Mouse (Mus musculus) T-helper 17 cell (primary cell): ENCODE measurements around the gene Vsnl1.

ENCODE experiments used
- in situ Hi-C, 2 experiments: fragments of 300-600 bp; cut with MboI, MseI; formaldehyde crosslinking; loops; 1 replicate in 1 of 2; 2 replicates in 1 of 2; pipeline ENCODE4 v1.15.1; 2025; ENCODE audit warnings: high pct_unique_total_duplicates in 2 of 2

The Vsnl1 gene

DNA sequence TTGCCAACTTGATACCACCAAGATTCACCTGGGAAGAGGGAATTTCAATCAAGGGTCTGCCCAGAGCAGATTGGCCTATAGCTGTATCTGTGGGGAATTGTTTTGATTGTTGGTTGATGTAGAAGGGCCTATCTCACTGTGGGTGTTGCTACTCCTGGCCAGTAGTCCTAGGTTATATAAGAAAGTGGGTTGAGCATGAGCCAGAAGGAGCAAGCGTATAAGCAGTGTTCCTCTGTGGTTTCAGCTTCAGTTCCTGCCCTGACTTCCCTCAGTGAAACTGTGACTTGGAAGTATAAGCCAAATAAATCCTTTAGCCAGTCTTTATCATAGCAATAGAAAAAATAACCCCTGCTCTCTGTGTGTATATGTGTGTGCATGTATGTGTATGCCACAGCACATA lies 51.7 kb downstream of the Vsnl1 start:
- in situ Hi-C loops, result no loop called here

DNA sequence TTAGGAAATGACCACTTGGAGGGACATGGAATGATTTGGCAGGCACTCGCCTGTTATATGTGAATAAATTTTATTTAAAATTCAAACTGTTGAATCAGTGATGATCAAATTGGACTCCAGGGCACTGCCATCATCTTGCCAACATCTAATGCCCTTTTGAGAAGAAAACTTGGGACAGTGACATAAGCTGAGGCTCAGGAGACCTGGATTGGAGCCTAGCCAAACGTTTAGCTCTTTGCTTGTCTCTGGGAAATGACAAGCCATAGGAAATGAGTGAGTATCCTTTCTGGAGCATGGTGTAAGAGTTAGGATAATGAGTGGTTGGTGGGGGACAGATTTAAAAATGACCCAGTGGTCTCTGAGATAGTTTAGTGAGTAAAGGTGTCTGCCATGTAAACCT lies 57.0 kb downstream of the Vsnl1 start:
- in situ Hi-C loops, result no loop called here

DNA sequence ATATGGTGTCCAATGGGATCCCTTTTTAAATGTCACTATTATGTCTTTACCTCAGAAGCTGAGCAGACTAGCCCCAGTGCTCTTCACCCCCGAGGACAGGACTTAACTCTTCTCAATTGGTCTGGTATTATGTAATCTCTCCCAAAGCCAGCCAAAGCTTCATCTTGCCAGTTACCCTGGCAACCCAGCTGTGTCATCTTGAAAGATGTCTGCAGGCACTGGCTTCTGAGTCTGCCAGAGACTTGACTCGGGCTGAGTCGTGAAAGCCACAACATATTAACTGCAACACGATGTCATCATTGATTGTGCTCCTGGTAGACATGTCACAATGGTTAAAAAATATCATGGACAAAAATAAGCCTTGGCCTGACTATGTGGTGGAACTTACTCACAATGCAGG lies 66.4 kb downstream of the Vsnl1 start:
- in situ Hi-C loops, result no loop called here

DNA sequence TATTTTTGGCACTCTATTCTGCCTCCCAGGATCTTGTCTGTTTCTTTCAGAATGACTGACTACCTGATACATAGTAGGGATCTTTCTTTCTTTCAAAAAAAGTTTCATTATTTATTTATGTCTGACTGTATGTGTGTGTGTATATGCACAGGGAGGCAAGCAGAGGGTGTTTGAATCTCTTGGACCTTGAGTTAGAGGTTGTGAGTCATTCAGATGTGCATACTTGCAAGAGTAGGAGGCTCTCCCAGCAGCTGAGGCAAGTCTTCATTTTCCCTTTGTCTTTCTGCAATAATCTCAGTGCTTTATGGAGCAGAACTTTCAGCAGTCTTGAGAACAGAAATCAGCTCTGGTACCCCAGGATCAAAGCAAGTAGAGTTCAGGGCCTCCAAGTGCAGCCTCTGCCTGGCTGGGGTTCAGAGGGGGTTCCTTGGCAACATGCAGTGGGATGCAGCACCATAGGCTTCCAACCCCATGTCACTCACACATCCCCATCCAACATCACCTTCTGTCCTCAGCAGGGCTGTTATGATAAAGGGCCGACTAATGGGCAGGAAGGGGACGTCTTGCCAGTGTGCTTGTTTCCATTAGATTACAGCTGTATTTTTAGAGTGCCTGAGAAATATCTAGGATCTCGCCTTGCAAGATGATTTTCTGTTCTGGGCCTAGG lies 69.2 kb downstream of the Vsnl1 start:
- in situ Hi-C loops, result loop anchor here in 1 of 2 experiments (10.0 kb wide), 1 partner anchor 1608 kb away; no protein-coding TSS in a partner anchor

DNA sequence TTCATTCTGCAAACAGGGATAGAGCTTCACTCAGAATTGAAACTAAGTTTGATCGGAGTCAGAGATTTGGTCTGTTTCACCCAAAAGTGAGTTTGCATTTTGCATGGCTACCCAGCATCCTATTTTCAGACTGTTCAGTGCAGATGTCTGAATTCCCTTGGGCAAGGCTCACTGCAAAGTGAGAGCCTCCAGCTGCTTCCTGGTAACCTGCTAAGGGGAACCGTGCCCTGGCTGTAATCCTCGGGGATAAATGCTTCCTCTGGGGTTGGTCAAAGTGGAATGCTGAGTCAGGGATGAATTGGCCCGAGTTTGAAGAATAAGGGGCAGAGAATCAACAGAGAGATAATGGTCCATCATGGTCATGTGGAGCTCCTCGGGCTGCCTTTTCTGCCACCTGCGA lies 71.5 kb downstream of the Vsnl1 start:
- in situ Hi-C loops, result loop anchor here in 1 of 2 experiments (10.0 kb wide), 1 partner anchor 1610 kb away; no protein-coding TSS in a partner anchor

DNA sequence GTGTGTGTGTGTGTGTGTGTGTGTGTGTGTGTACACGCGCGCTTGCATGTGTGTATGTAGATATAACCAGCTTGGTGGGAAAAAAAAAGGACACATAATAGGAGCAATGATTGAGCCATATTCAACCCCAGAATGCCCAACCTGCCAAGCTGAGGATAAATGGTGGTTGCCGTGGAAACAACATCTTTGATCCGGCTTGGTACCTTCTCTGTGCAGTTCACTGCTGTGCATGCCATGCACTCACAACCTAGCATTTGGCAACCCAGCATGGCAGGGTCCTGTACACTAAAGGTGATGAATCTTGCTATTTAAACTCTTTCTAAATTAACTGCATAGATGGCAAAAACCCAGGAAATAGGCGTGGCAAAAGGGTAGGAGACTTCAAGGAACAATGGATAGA lies 74.0 kb downstream of the Vsnl1 start:
- in situ Hi-C loops, result loop anchor here in 1 of 2 experiments (10.0 kb wide), 1 partner anchor 1612 kb away; no protein-coding TSS in a partner anchor

DNA sequence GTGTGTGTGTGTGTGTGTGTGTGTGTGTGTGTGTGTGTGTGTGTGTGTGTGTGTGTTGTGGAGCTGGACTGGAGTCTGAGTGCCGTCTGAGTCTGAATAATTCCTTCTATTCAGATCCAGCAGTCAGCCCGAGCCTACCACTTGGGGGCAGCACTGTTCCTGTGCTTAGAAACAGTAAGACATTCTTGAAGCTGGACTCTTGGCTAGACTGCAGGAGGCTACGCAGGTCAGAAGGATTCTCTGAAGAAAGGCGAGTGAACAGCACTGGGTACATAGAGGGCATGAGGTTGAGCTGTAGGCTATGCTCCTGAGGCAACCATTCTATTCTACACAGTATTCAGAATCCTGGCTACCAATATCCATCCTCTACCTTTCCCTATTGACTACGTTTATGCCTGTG lies 85.5 kb downstream of the Vsnl1 start:
- in situ Hi-C loops, result loop anchor here in 1 of 2 experiments (10.0 kb wide), 1 partner anchor 794 kb away; no protein-coding TSS in a partner anchor

DNA sequence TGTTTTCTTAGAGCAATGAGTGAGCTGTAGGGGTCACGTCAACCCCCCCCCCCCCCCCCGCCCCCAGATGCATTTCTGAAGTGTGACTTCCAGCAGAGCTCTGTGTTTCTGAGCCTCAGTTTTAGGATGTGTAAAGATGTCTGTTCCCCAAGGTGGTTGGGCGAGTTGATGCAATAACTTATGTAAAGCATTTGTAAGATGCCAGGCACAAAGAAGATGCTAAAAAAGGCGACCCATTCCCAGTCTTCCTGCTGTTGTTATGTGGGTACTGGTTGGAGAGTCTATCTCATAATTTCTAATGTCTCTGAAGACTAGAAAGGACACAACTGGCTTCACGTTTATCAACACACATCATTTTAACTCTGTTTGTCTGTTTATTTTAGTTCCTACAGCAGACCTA lies 86.5 kb downstream of the Vsnl1 start:
- in situ Hi-C loops, result loop anchor here (10.0 kb wide), 3 partner anchors 755 to 975 kb away; no protein-coding TSS in a partner anchor

DNA sequence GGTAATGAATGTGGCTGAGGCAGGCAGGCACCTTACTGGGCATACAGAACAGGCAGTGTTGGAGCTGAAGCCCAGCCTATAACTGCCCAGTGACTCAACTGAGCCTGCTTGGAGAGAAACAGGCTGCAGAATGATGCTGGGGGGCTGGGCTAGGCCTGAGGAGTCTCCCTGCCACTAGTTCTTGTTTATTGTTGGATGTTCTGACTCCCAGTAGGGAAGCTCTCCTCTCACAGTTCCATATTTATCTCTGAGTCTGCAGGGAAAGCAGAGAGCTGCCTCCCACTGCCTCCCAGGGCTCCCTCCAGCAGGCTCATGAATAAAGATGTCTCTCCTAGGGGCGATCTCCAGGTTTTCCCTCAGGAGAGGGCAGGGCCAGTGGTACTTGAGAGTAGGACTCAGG lies 88.0 kb downstream of the Vsnl1 start:
- in situ Hi-C loops, result loop anchor here (10.0 kb wide), 2 partner anchors 754 to 976 kb away; no protein-coding TSS in a partner anchor

DNA sequence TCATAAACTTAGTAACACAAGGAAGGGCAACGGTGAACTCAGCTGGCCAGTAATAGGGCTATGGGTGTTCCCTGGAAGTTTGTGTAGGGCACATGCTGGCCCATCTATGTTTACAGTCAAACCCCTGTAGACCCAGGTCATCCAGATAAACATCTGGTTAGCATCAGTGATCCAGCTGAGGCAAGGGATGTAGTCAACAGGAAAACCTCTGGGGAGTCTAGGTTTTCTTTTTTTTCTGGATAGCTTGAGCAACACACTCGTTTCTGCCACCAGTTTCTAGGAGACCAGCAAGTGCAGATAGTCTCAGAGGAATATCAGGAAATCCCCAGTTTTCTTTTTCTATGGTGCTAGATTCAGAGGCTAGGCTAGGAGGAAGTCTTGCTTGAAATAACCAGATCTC lies 90.5 kb downstream of the Vsnl1 start:
- in situ Hi-C loops, result loop anchor here (10.0 kb wide), 2 partner anchors 751 to 979 kb away; no protein-coding TSS in a partner anchor

DNA sequence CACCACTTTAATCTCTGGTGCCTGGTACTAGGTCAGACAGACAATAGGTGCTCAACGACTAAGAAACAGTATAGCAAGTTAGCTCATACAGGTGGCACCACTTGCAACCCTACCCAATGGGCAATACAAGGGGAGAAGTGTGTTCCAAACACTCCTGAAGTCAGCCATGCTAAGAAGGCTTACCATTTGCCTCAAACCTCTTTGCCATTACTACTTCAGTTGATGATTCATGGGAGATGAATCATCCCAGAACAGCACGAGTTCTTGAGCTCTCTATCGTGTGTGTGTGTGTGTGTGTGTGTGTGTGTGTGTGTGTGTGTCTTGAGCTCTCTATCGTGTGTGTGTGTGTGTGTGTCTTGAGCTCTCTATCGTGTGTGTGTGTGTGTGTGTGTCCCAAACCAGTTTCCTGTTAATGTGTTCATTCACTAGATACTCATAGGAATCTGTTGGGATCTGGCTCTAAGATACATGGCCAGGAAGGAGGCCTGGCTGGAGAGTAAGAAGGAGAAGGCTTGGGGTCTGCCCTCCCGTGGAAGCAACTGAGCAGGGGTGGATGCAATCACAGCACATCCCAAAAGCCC lies 94.3 kb downstream of the Vsnl1 start:
- in situ Hi-C loops, result loop anchor here (5.0 to 10.0 kb wide), 3 partner anchors 145 to 983 kb away; no protein-coding TSS in a partner anchor

DNA sequence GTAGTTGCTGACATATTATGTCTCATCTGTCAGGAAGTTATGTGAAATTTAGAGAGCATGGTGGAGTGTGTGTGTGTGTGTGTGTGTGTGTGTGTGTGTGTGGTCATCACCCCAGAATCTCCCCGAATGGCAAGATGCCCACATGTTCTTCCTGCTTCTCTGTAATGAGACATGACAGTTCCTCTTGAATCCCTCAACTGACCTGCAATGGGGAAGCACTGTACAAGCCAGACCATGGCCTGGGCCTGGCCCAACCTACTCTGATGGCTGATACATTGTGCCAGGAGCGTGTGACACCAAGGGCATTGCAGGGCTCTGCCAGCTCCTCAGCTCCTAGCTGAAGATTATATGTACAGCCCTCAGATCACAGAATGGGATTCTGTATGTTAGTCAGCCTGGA lies 98.2 kb downstream of the Vsnl1 start:
- in situ Hi-C loops, result no loop called here

DNA sequence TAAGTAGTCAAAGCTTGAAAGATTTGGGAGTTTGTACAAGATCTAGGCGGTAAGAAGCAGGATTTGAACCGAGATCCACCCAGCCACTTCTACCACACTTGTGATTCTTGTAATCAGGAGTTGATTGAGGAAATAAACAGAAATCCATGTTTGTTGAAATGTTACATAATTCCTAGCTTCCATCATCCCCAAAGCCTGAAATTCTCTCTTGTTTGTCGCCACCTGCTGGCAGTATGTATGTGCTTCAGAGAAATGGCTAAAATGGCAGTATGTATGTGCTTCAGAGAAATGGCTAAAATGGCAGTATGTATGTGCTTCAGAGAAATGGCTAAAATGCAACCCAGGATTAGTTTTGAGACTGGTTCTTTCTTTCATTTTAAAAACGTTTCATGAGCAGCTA lies 99.6 kb downstream of the Vsnl1 start:
- in situ Hi-C loops, result no loop called here

DNA sequence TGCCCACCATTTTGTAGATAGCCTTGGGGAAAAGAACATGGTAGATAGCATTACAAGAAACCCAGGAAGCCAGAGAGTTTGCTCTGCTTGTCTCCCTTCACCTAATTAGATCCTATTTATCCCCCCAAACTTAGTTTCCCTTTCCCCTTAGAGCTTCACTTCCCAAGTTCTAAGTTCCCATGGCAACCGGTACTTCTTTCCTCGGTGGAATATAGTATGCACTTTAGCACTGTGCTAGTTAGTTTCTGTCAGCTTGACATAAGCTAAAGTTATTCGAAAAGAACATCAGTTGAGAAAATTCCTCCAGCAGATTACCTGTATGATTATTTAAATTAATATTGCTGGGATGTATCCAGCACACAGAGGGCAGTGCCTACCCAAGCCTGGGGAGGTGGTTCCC lies 109.9 kb downstream of the Vsnl1 start:
- in situ Hi-C loops, result no loop called here

DNA sequence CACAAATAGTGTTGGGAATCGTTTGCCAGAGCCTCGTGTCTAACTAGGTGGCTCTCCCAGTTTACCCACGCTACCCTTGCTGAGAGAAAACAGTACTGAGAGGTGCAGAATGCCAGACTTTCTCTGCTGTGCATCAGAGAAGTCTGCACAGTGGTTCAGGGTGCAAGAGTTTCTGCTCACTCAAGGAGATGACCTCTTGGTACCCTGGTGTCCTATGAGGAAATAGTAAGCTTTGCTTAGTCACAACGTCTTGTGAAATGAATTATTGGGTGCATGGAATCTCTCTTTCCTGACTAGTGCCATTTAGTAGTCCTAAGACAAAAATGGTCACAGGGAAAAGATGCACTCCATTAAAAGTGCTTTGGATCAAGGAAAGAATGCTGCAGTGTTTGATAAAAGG lies 111.9 kb downstream of the Vsnl1 start:
- in situ Hi-C loops, result loop anchor here (5.0 to 25.0 kb wide), 2 partner anchors 942 to 1913 kb away; partner anchors contain the start of gene Ddx1 (in 1 of the 2)

DNA sequence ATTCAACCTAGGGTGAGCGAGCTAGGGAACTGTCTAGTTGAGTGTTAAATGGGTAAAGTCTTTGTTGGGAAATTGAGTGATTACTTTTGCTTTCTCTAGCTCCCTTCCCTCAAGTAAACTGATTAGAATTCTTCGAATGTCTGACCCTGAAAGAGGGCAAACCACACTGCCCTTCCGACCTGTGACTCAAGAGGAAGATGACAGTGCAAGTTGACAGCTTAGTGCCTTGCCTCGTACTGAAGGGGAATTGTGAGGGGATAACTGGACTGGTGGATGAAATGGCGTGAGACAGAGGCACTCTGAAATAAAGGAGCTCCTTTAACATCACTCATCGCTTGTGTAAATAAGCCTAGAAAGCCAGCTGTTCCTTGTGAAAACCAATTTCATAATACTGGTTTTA lies 118.7 kb downstream of the Vsnl1 start:
- in situ Hi-C loops, result loop anchor here in 1 of 2 experiments (25.0 kb wide), 1 partner anchor 1920 kb away; the partner anchor contains the start of gene Ddx1

DNA sequence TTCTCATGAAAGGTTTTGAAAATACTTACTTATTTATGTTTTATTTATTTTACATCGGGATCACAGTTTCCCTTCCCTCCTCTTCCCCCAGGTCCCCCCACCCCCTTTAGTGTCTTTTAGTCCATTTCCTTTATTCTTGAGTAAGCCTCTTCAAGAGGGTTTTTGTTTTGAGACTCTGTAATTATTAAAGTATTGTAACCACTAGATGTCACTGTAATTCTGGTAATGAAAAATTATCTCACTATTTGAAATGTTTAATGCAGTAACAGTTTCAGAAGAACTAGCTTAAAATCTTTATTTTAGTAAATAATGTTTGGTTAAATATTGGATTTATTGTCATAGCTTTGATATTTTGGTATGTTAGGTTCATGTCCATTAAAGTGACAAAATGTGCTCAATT lies 122.6 kb downstream of the Vsnl1 start:
- in situ Hi-C loops, result loop anchor here in 1 of 2 experiments (25.0 kb wide), 1 partner anchor 1923 kb away; the partner anchor contains the start of gene Ddx1

DNA sequence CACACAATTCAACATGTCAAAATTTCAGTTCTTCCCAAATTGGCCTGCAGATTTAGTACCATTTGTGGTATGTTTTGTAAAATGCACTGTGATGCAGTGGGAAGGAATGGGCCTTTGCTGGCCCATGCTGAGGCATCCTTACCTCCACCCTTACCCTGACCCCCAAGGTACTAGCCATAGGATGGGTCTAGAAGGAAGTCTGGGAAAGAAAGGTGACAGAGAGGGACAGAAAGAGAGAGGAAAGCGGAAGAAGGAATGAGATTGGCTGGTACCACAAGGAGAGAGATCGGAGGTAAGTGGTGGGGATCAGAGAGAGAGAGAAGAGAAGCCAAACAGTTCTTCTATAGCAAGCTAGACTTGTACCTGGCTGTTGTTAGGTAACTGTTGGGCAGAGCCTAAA lies 125.3 kb downstream of the Vsnl1 start:
- in situ Hi-C loops, result loop anchor here in 1 of 2 experiments (25.0 kb wide), 1 partner anchor 1926 kb away; the partner anchor contains the start of gene Ddx1

DNA sequence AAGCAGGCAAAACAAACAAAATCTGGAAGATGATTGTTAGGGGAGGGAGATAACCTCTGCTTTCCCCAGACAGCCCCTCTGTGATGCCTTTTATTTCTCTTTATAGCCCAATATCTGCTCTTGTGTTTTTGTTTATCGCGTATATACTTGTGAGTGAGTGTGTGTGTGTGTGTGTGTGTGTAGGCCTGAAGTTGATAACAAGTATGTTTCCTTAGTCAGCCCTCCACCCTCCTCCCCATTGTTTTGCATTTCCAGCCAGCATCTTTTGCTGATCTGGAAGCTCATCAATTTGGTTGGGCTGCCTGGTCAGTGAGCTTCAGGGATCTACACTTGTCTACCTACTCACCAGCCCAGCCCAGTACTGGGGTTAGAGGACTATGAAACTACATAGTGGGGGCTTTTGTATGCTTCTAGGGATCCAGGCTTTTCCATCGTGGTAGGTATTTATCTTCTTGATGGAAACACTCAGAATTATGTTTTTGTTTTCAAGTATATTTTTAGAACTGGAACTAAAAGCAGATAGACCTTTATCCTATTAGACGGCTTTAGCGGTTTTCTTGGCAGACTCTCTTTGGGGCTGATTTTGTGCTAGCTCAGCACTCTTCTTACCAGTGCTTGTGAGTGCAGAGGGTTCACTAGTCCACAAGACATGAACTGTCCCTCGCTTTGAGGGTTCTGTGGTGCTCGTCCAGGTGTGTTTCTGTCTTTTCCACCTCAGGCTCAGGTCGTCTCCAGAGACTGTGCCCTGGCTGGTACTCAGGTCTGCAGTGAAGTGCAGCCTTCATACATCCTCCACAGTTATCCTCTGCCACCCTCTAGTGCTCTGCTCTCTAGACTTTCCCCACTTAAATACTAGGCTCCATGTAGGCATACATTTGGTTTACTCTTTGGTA lies 129.4 kb downstream of the Vsnl1 start:
- in situ Hi-C loops, result loop anchor here (10.0 to 25.0 kb wide), 2 partner anchors 1928 to 1930 kb away; partner anchors contain the start of gene Ddx1 (in 1 of the 2)

DNA sequence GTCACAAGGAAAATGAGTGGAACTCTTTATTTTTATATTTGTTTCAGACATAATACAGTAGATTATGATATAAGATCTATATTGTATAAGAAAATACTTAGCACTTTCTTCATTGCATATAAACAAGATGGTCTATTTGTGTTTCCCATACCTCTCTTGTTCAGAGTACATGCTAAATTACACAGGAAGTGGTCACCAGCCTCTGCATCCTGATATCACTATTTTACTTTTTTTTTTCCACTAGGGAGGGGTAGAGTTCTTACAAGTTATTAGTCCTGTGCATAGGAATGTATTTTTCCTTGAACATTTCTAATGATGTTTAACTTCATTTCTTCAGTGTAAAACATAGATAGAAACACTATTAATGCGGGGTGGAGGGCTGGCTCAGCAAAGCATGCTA lies 135.6 kb downstream of the Vsnl1 start:
- in situ Hi-C loops, result loop anchor here (10.0 to 25.0 kb wide), 2 partner anchors 1934 to 1936 kb away; partner anchors contain the start of gene Ddx1 (in 1 of the 2)

DNA sequence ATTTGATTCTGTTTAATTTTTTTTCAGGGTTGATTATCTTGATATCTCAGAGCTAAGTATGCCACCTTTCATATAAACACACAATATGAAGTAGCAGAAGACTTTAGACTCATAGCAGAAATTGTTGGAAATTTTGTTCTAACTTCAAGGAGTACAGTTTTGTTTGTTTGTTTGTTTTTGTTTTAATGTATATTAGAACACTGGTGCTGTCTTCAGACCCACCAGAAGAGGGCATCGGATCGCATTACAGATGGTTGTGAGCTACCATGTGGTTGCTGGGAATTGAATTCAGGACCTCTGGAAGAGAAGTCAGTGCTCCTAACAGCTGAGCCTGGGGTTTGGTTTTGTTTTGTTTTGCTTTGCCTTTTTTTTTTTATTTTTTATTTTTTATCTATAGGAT lies 150.0 kb downstream of the Vsnl1 start:
- in situ Hi-C loops, result no loop called here
